Mouse (Mus musculus) adrenal gland, postnatal 14 days (tissue): Measurements from ENCODE around the gene Slc7a10. TPM values are rescaled to one million over a fixed set of nuclear protein-coding genes. Genes with fewer than 3 reads are reported as not detected.
"Not testable (repeated sequence)": the region's sequence is repeated elsewhere in the genome, so short reads cannot be mapped to it uniquely, and the experiment has no call there.

Experiments
- DNase-seq: peaks from one replicate; pipeline ENCODE4 v3.0.0; 2021; ENCODE audit warnings: mixed read lengths
- total RNA-seq: library from RNA; stranded (reverse); gene quantifications from 2 replicates; pipeline ENCODE4 v1.2.3, GENCODE M21; 2021

Gene Slc7a10
- total RNA-seq, 1 experiment from 2014 or later: 3.6 TPM

- DNase-seq: not testable (repeated sequence)
Observed at GRCm38 (mm10) chr7:35237935-35238334, 51.8 kb downstream of the Slc7a10 start.

Other genes starting within 250 kb of the Slc7a10 start
- 52.4 and 53.7 TPM in 2 replicates for gene Cebpg, start 129.8 kb upstream of the Slc7a10 start, total RNA-seq
- gene Cebpa, start 67.1 kb upstream of the Slc7a10 start, total RNA-seq: 178 and 183 TPM in 2 replicates
- gene Lrp3, start 29.1 kb downstream of the Slc7a10 start, total RNA-seq: 15.1 and 18.3 TPM in 2 replicates
- 14.0 and 17.1 TPM in 2 replicates for gene Gpatch1, start 132.1 kb downstream of the Slc7a10 start, total RNA-seq
- 2.8 and 4.7 TPM in 2 replicates for gene Rhpn2, start 147.8 kb downstream of the Slc7a10 start, total RNA-seq
- gene Faap24, start 210.5 kb downstream of the Slc7a10 start, total RNA-seq: 5.6 and 8.4 TPM in 2 replicates
- gene Cep89, start 210.7 kb downstream of the Slc7a10 start, total RNA-seq: 16.9 and 18.4 TPM in 2 replicates